Mouse (Mus musculus) limb, embryonic 14.5 days (tissue): ENCODE data around the gene Dlst. TPM values are rescaled to one million over a fixed set of nuclear protein-coding genes. Genes with fewer than 3 reads are reported as not detected.

Experiments
- ATAC-seq: fragments of 200-750 bp; cut with Nextera tagmentation; 2 replicates; pipeline ENCODE4 v1.8.0; 2017; ENCODE audit warnings: low read depth, moderate number of reproducible peaks, moderate TSS enrichment; ENCODE audit not compliant: low FRiP score
- DNase-seq: peaks from one replicate; pipeline ENCODE4 v3.0.0-alpha.2; 2015; ENCODE audit warnings: low spot score
- H3K27ac ChIP-seq: fragments of 300-500 bp; sonication (generic); replicated peaks from 2 replicates; pipeline ENCODE4 v1.5.1; 2014; ENCODE audit warnings: low read depth, mild to moderate bottlenecking, low read length, moderate library complexity, mixed read lengths
- H3K27me3 ChIP-seq: fragments of 300-500 bp; sonication (generic); 2 replicates; pipeline ENCODE4 v1.6.1; 2014; ENCODE audit warnings: low read length, mixed read lengths; ENCODE audit not compliant: control insufficient read depth, insufficient read depth
- H3K36me3 ChIP-seq: fragments of 300-500 bp; sonication (generic); 2 replicates; pipeline ENCODE4 v1.6.1; 2014; ENCODE audit warnings: mild to moderate bottlenecking, low read length, moderate library complexity, mixed read lengths; ENCODE audit not compliant: control insufficient read depth, insufficient read depth
- H3K4me1 ChIP-seq: fragments of 300-500 bp; sonication (generic); 2 replicates; pipeline ENCODE4 v1.6.1; 2014; ENCODE audit warnings: antibody characterized with exemption, low read length, mixed read lengths; ENCODE audit not compliant: control insufficient read depth, insufficient read depth
- H3K4me2 ChIP-seq: fragments of 300-500 bp; sonication (generic); replicated peaks from 2 replicates; pipeline ENCODE4 v1.6.1; 2014; ENCODE audit warnings: low read depth, mild to moderate bottlenecking, low read length, moderate library complexity; ENCODE audit not compliant: severe bottlenecking
- H3K4me3 ChIP-seq: fragments of 300-500 bp; sonication (generic); replicated peaks from 2 replicates; pipeline ENCODE4 v1.5.1; 2014; ENCODE audit warnings: low read length
- H3K9ac ChIP-seq: fragments of 300-500 bp; sonication (generic); 2 replicates; pipeline ENCODE4 v1.6.1; 2014; ENCODE audit warnings: mild to moderate bottlenecking, low read depth, low read length, moderate library complexity; ENCODE audit not compliant: severe bottlenecking
- H3K9me3 ChIP-seq: fragments of 300-500 bp; sonication (generic); 2 replicates; pipeline ENCODE4 v1.6.1; 2016; ENCODE audit warnings: low read length; ENCODE audit not compliant: control insufficient read depth
- POLR2A ChIP-seq: fragments of 200-500 bp; IDR thresholded peaks from 2 replicates; pipeline ENCODE4 v1.8.0; 2012; ENCODE audit warnings: inconsistent platforms, mild to moderate bottlenecking, moderate library complexity, borderline replicate concordance; ENCODE audit not compliant: insufficient read depth, insufficient read length; ENCODE audit errors: extremely low read depth
- WGBS: fragments of 180-500 bp; shearing (Covaris S2); extraction: QIAGEN DNeasy Blood & Tissue Kit; methylation state at CpG from one replicate; pipeline ENCODE4 v1.1.7; 2014; 5-methylcytosine and 5-hydroxymethylcytosine counted together
- polyA plus RNA-seq, 2 experiments: library from polyadenylated mRNA; depleted of rRNA in 1 of 2; stranded (reverse) in 1 of 2; unstranded in 1 of 2; fragments of >200 nt; fragmentation: Nextera tagmentation in 1 of 2; extraction: Ambion mirVana in 1 of 2; gene quantifications; 2 replicates each; pipeline versions ENCODE4 v1.2.1 to v1.2.3; 2012 to 2014

Gene Dlst
- polyA plus RNA-seq, 2 experiments, result 99.0 to 168 TPM

- no peaks in the 10 kb centered on the region for H3K9me3 ChIP-seq
- ATAC-seq, result no peak
Measured at GRCm38 (mm10) chr12:85158801-85159200, 48.2 kb downstream of the Dlst start.

GRCm38 (mm10) chr12:85159592-85159991, 49.0 kb downstream of the Dlst start:
- Histone ChIP-seq H3K4me3 (no peak overlapping the region), H3K4me2 (no peak overlapping the region), H3K27ac (no peak overlapping the region), H3K36me3 (no peaks in the 10 kb centered on the region), H3K4me1 (no peaks in the 10 kb centered on the region), H3K9ac (no peak overlapping the region), H3K27me3 (no peaks in the 10 kb centered on the region), H3K9me3 (no peaks in the 10 kb centered on the region)
- 73% methylated on average over 5 of the region's 5 CpGs for WGBS
- ATAC-seq (peak; percentile 47), DNase-seq (peak; percentile 30)
- TF ChIP-seq POLR2A, result no peak

More at GRCm38 (mm10) chr12:85158801-85159200, 48.2 kb downstream of the Dlst start:
- H3K27me3 ChIP-seq, result no peaks in the 10 kb centered on the region
- H3K36me3 ChIP-seq, result no peaks in the 10 kb centered on the region
- no peaks in the 10 kb centered on the region for H3K4me1 ChIP-seq
- no peak overlapping the region for H3K27ac ChIP-seq
- WGBS, result 90% methylated on average over 8 of the region's 8 CpGs
- no peak for TF ChIP-seq POLR2A
- DNase-seq, result no peak
- no peak overlapping the region for H3K9ac ChIP-seq
- no peak overlapping the region for H3K4me2 ChIP-seq
- no peak overlapping the region for H3K4me3 ChIP-seq

- WGBS, result 76% methylated on average over 5 of the region's 5 CpGs
- peak; percentile 47 for DNase-seq
- TF ChIP-seq POLR2A, result no peak
Measured at GRCm38 (mm10) chr12:85164996-85165395, 54.4 kb downstream of the Dlst start.

GRCm38 (mm10) chr12:85166631-85167030, 56.0 kb downstream of the Dlst start:
- no peak for ATAC-seq
- no peak for DNase-seq
- TF ChIP-seq POLR2A, result no peak
- Histone ChIP-seq H3K27me3 (no peaks in the 10 kb centered on the region), H3K27ac (no peak overlapping the region), H3K4me3 (no peak overlapping the region), H3K36me3 (peaks cover 35% of the 10 kb centered on the region), H3K9ac (no peak overlapping the region), H3K9me3 (no peaks in the 10 kb centered on the region), H3K4me1 (no peaks in the 10 kb centered on the region), H3K4me2 (no peak overlapping the region)
- WGBS, result 88% methylated on average over 9 of the region's 9 CpGs

More at GRCm38 (mm10) chr12:85164996-85165395, 54.4 kb downstream of the Dlst start:
- Histone ChIP-seq H3K9ac (no peak overlapping the region), H3K36me3 (peaks cover 26% of the 10 kb centered on the region), H3K4me2 (no peak overlapping the region), H3K27me3 (no peaks in the 10 kb centered on the region), H3K4me3 (no peak overlapping the region), H3K9me3 (no peaks in the 10 kb centered on the region), H3K27ac (no peak overlapping the region), H3K4me1 (no peaks in the 10 kb centered on the region)
- no peak for ATAC-seq

GRCm38 (mm10) chr12:85169117-85169858, 58.7 kb downstream of the Dlst start:
- 27% methylated on average over 27 of the region's 27 CpGs for WGBS
- no peak overlapping the region for H3K27ac ChIP-seq
- peaks cover 37% of the 10 kb centered on the region for H3K36me3 ChIP-seq
- ATAC-seq, result peak; percentile 74
- H3K9ac ChIP-seq, result no peak overlapping the region
- H3K4me1 ChIP-seq, result peaks cover 5% of the 10 kb centered on the region; the same call in 1 of the 2 replicates
- peak overlapping the region; percentile 29; the same call in 1 of the 2 replicates for H3K4me2 ChIP-seq
- H3K4me3 ChIP-seq, result no peak overlapping the region
- DNase-seq, result peak; percentile 80
- no peaks in the 10 kb centered on the region for H3K9me3 ChIP-seq
- no peak for TF ChIP-seq POLR2A
- H3K27me3 ChIP-seq, result no peaks in the 10 kb centered on the region
